Mouse (Mus musculus) liver, postnatal 0 days (tissue): ENCODE results near the gene Dab2. TPM values are rescaled to one million over a fixed set of nuclear protein-coding genes. Genes with fewer than 3 reads are reported as not detected.

Experiments used
- ATAC-seq: fragments of 200-750 bp; cut with Nextera tagmentation; 2 replicates; pipeline ENCODE4 v1.8.0; 2017; ENCODE audit warnings: mild to moderate bottlenecking, moderate library complexity
- DNase-seq: peaks from one replicate; pipeline ENCODE4 v3.0.0-alpha.2; 2016
- H3K27ac ChIP-seq: fragments of 300-500 bp; sonication (generic); 2 replicates; pipeline ENCODE4 v1.5.1; 2014; ENCODE audit warnings: antibody characterized with exemption, moderate library complexity, mild to moderate bottlenecking, low read depth
- H3K27me3 ChIP-seq: fragments of 300-500 bp; sonication (generic); 2 replicates; pipeline ENCODE4 v1.6.1; 2014; ENCODE audit warnings: low read length, control low read depth, mixed read lengths; ENCODE audit not compliant: insufficient read depth
- H3K36me3 ChIP-seq: fragments of 300-500 bp; sonication (generic); replicated peaks from 2 replicates; pipeline ENCODE4 v1.6.1; 2014; ENCODE audit warnings: mild to moderate bottlenecking, control low read depth, low read length, moderate library complexity, mixed read lengths; ENCODE audit not compliant: insufficient read depth
- H3K4me1 ChIP-seq: fragments of 300-500 bp; sonication (generic); 2 replicates; pipeline ENCODE4 v1.6.1; 2014; ENCODE audit warnings: antibody characterized with exemption, mild to moderate bottlenecking, control low read depth; ENCODE audit not compliant: insufficient read depth
- H3K4me2 ChIP-seq: fragments of 300-500 bp; sonication (generic); 2 replicates; pipeline ENCODE4 v1.6.1; 2014; ENCODE audit warnings: low read depth, mild to moderate bottlenecking, low read length, moderate library complexity, mixed read lengths
- H3K4me3 ChIP-seq: fragments of 300-500 bp; sonication (generic); 2 replicates; pipeline ENCODE4 v1.5.1; 2014; ENCODE audit warnings: low read depth, low read length
- H3K9ac ChIP-seq: fragments of 300-500 bp; sonication (generic); replicated peaks from 2 replicates; pipeline ENCODE4 v1.6.1; 2014; ENCODE audit warnings: mild to moderate bottlenecking, moderate library complexity
- H3K9me3 ChIP-seq: fragments of 300-500 bp; sonication (generic); 2 replicates; pipeline ENCODE4 v1.6.1; 2016; ENCODE audit warnings: mild to moderate bottlenecking, control low read depth, low read length, mixed read lengths
- CTCF ChIP-seq: sonication (generic); IDR thresholded peaks from 2 replicates; pipeline ENCODE4 v1.5.1; 2016; ENCODE audit warnings: antibody characterized with exemption, low read depth
- EP300 ChIP-seq: IDR thresholded peaks from 2 replicates; pipeline ENCODE4 v1.6.1; 2016; ENCODE audit warnings: antibody characterized with exemption, low read depth, mild to moderate bottlenecking
- WGBS: fragments of 180-500 bp; shearing (Covaris S2); extraction: QIAGEN DNeasy Blood & Tissue Kit; methylation state at CpG from one replicate; pipeline ENCODE4 v1.1.7; 2014; ENCODE audit not compliant: insufficient replicate concordance; 5-methylcytosine and 5-hydroxymethylcytosine counted together
- polyA plus RNA-seq: library from polyadenylated mRNA; unstranded; fragments of >200 nt; fragmentation: Nextera tagmentation; extraction: Ambion mirVana; gene quantifications from 2 replicates; pipeline ENCODE4 v1.2.1, GENCODE M21; 2015

Dab2 gene
- polyA plus RNA-seq, 1 experiment from 2014 or later: 10.8 TPM

GRCm38 (mm10) chr15:6454461-6454860, 154.9 kb downstream of the Dab2 start:
- no peak overlapping the region for H3K9ac ChIP-seq
- no peak overlapping the region for H3K27ac ChIP-seq
- no peaks in the 10 kb centered on the region for H3K27me3 ChIP-seq
- H3K4me3 ChIP-seq: no peak overlapping the region
- 68% methylated on average over 2 of the region's 2 CpGs for WGBS
- H3K4me2 ChIP-seq: no peak overlapping the region
- H3K36me3 ChIP-seq: no peaks in the 10 kb centered on the region
- no peak for TF ChIP-seq EP300
- TF ChIP-seq CTCF: no peak
- H3K4me1 ChIP-seq: no peaks in the 10 kb centered on the region
- no peak for DNase-seq
- H3K9me3 ChIP-seq: 0 out of 2 replicates have a peak, but pooled peaks cover 2% of the 10 kb centered on the region
- ATAC-seq: no peak

- ATAC-seq (no peak), DNase-seq (no peak)
- Histone ChIP-seq H3K27me3 (no peaks in the 10 kb centered on the region), H3K4me3 (no peak overlapping the region), H3K4me1 (no peaks in the 10 kb centered on the region), H3K4me2 (no peak overlapping the region), H3K27ac (no peak overlapping the region), H3K9me3 (no peaks in the 10 kb centered on the region), H3K9ac (no peak overlapping the region), H3K36me3 (no peaks in the 10 kb centered on the region)
- no peak for TF ChIP-seq EP300
- no peak for TF ChIP-seq CTCF
- WGBS: 71% methylated on average over 8 of the region's 8 CpGs
Measured at GRCm38 (mm10) chr15:6461381-6461780, 161.8 kb downstream of the Dab2 start.

GRCm38 (mm10) chr15:6463361-6463923, 163.9 kb downstream of the Dab2 start:
- Histone ChIP-seq H3K4me2 (no peak overlapping the region), H3K9me3 (no peaks in the 10 kb centered on the region), H3K27me3 (no peaks in the 10 kb centered on the region), H3K27ac (no peak overlapping the region), H3K4me3 (no peak overlapping the region), H3K9ac (no peak overlapping the region), H3K36me3 (no peaks in the 10 kb centered on the region), H3K4me1 (no peaks in the 10 kb centered on the region)
- TF ChIP-seq EP300 (no peak), CTCF (no peak)
- no peak for ATAC-seq
- WGBS: 70% methylated on average over 3 of the region's 3 CpGs
- DNase-seq: no peak

- no peaks in the 10 kb centered on the region for H3K27me3 ChIP-seq
- no peak for DNase-seq
- no peak for ATAC-seq
- no peak for TF ChIP-seq EP300
- TF ChIP-seq CTCF: no peak
- H3K36me3 ChIP-seq: no peaks in the 10 kb centered on the region
- no peak overlapping the region for H3K4me3 ChIP-seq
- H3K4me2 ChIP-seq: no peak overlapping the region
- no peak overlapping the region for H3K27ac ChIP-seq
- H3K9me3 ChIP-seq: no peaks in the 10 kb centered on the region
- no peaks in the 10 kb centered on the region for H3K4me1 ChIP-seq
- WGBS: 77% methylated on average over 10 of the region's 10 CpGs
- no peak overlapping the region for H3K9ac ChIP-seq
Measured at GRCm38 (mm10) chr15:6466995-6467394, 167.4 kb downstream of the Dab2 start.

- no peak for ATAC-seq
- TF ChIP-seq EP300 (no peak), CTCF (no peak)
- WGBS: 79% methylated on average over 1 of the region's 1 CpGs
Measured at GRCm38 (mm10) chr15:6468845-6469244, 169.3 kb downstream of the Dab2 start.

GRCm38 (mm10) chr15:6469384-6469783, 169.8 kb downstream of the Dab2 start:
- no peak overlapping the region for H3K4me3 ChIP-seq
- no peak for TF ChIP-seq CTCF
- no peak for TF ChIP-seq EP300
- H3K9me3 ChIP-seq: no peaks in the 10 kb centered on the region
- ATAC-seq (no peak), DNase-seq (no peak)
- H3K4me2 ChIP-seq: no peak overlapping the region
- WGBS: 88% methylated on average over 3 of the region's 3 CpGs
- H3K4me1 ChIP-seq: no peaks in the 10 kb centered on the region
- no peaks in the 10 kb centered on the region for H3K36me3 ChIP-seq
- no peak overlapping the region for H3K27ac ChIP-seq
- H3K27me3 ChIP-seq: no peaks in the 10 kb centered on the region
- H3K9ac ChIP-seq: no peak overlapping the region

More at GRCm38 (mm10) chr15:6468845-6469244, 169.3 kb downstream of the Dab2 start:
- H3K9ac ChIP-seq: no peak overlapping the region
- no peaks in the 10 kb centered on the region for H3K27me3 ChIP-seq
- no peak for DNase-seq
- H3K4me2 ChIP-seq: no peak overlapping the region
- H3K9me3 ChIP-seq: no peaks in the 10 kb centered on the region
- no peak overlapping the region for H3K4me3 ChIP-seq
- no peaks in the 10 kb centered on the region for H3K4me1 ChIP-seq
- no peak overlapping the region for H3K27ac ChIP-seq
- no peaks in the 10 kb centered on the region for H3K36me3 ChIP-seq
